9 mouse cellular contexts compared by ENCODE assay signal in genomic region chr7:122158488-122158887, GRCm38 (mm10). TPM values are rescaled to one million over a fixed set of nuclear protein-coding genes. Genes with fewer than 3 reads are reported as not detected.
DNase-seq lines count a peak whose midpoint lies in the region; ATAC-seq and TF ChIP-seq lines count a peak whose summit lies in the region.
"Had no signal": no experiment of that assay in that cellular context is flagged by ENCODE, and none has a peak within 500 bp of the region (broad histone marks: within the 10 kb centered on the region; RNA-seq: fewer than 3 reads in every experiment).

No protein-coding gene starts in this region.

- peak overlapping the region; percentile 97 for H3K4me3 ChIP-seq in cerebellum, adult 2 months (replicated peaks; ENCODE audit: insufficient read depth, low read depth, low read length)
- H3K4me3 ChIP-seq in C2C12 (ENCODE audit: insufficient read depth, poor library complexity, severe bottlenecking) = peak overlapping the region; percentile 89
- H3K4me3 ChIP-seq in liver, embryonic 16.5 days (ENCODE audit: low read depth, low read length) = peak overlapping the region; percentile 96

- H3K9me3 ChIP-seq in liver, embryonic 16.5 days (replicated peaks; ENCODE audit: control insufficient read depth, low read length) = no peaks in the 10 kb centered on the region

- H3K9ac ChIP-seq in liver, embryonic 16.5 days (ENCODE audit: low read depth, low read length) = peak overlapping the region; percentile 82

- no peak for DNase-seq in cerebellum, adult 2 months
- DNase-seq in cerebellum, adult 11-12 months = no peak
- no peak for DNase-seq in right cerebral cortex, postnatal 14 days
- no peak for DNase-seq in adrenal gland, postnatal 14 days
- no peak for DNase-seq in left cerebral cortex, adult 18-20 months (ENCODE audit: low spot score in 2 of 2)

- H3K4me1 ChIP-seq in cerebellum, adult 2 months (ENCODE audit: control insufficient read depth, insufficient read depth, low read length) = no peaks in the 10 kb centered on the region; the same call in 1 of the 2 replicates
- H3K4me1 ChIP-seq in liver, embryonic 16.5 days (ENCODE audit: control insufficient read depth, low read depth, low read length) = peaks cover 22% of the 10 kb centered on the region

- H3K36me3 ChIP-seq in C2C12 (ENCODE audit: control insufficient read depth, insufficient read depth) = peaks cover 25% of the 10 kb centered on the region
- peaks cover 27% of the 10 kb centered on the region for H3K36me3 ChIP-seq in liver, embryonic 16.5 days (ENCODE audit: control insufficient read depth, insufficient read depth)

- peak overlapping the region; percentile 81 for H3ac ChIP-seq in C2C12 (ENCODE audit: control insufficient read depth, insufficient read length, low read depth)

- H3K4me2 ChIP-seq in liver, embryonic 16.5 days (ENCODE audit: low read depth, low read length) = peak overlapping the region; percentile 70

- no peak for TF ChIP-seq CTCF in cerebellum, adult 2 months (IDR thresholded peaks at IDR 0.05; ENCODE audit: borderline replicate concordance, insufficient read depth, low read depth, low read length)
- TF ChIP-seq CTCF in C2C12 (IDR thresholded peaks at IDR 0.05; ENCODE audit: control insufficient read depth, insufficient read depth, insufficient read length) = no peak

- 0 out of 2 replicates have a peak, but pooled peaks have one; percentile 0 for ATAC-seq in granulocyte monocyte progenitor cell, adult 5-6 weeks (replicated peaks; ENCODE audit: poor library complexity, severe bottlenecking)
- no peak for ATAC-seq in liver, embryonic 16.5 days (ENCODE audit: low read depth)

- H3K79me3 ChIP-seq in C2C12 (ENCODE audit: low read depth) = peaks cover 41% of the 10 kb centered on the region

- no peak for TF ChIP-seq POLR2A in cerebellum, adult 2 months (IDR thresholded peaks at IDR 0.05; ENCODE audit: borderline replicate concordance, insufficient read depth, low read length)

- H3K27me3 ChIP-seq in cerebellum, adult 2 months (ENCODE audit: control insufficient read depth, insufficient read depth, low read length) = no peaks in the 10 kb centered on the region
- H3K27me3 ChIP-seq in C2C12 (ENCODE audit: control insufficient read depth, insufficient read depth, insufficient read length) = no peaks in the 10 kb centered on the region
- no peaks in the 10 kb centered on the region for H3K27me3 ChIP-seq in liver, embryonic 16.5 days (ENCODE audit: control insufficient read depth, insufficient read depth, low read depth, low read length)

- peaks cover 57% of the 10 kb centered on the region for H3K79me2 ChIP-seq in C2C12 (ENCODE audit: control insufficient read depth, insufficient read depth)

- H3K27ac ChIP-seq in cerebellum, adult 2 months (ENCODE audit: insufficient read depth, low read length) = no peak overlapping the region
- H3K27ac ChIP-seq in liver, embryonic 16.5 days (ENCODE audit: low read length) = peak overlapping the region; percentile 88

- WGBS in cerebellum, adult 2 months = 2% methylated on average over 13 of the region's 13 CpGs
- 2% methylated on average over 13 of the region's 13 CpGs for WGBS in liver, embryonic 16.5 days (ENCODE audit: insufficient replicate concordance)

TF ChIP-seq in C2C12, 6 proteins besides CTCF, POLR2A, EP300 and RAD21:
- no peak for TF ChIP-seq USF1 (IDR thresholded peaks at IDR 0.05; ENCODE audit: low read depth)
- no peak for TF ChIP-seq FOSL1 (IDR thresholded peaks at IDR 0.05; ENCODE audit: insufficient read depth, low read length, poor library complexity, severe bottlenecking)
- no peak for TF ChIP-seq MYOD1 (IDR thresholded peaks at IDR 0.05; ENCODE audit: control insufficient read depth, insufficient read length, low read depth)
- no peak for TF ChIP-seq MAX (IDR thresholded peaks at IDR 0.05)
- TF ChIP-seq MYOG (IDR thresholded peaks at IDR 0.05; ENCODE audit: control insufficient read depth, extremely low read depth, insufficient read length) = no peak
- no peak for TF ChIP-seq CEBPB (IDR thresholded peaks at IDR 0.05; ENCODE audit: low read depth)
TF ChIP-seq in C2C12: peak in this region for 0.

RNA-seq across cellular contexts. Expression of gene Plk1, which starts 0.8 kb away (rescaled TPM):
- polyA plus RNA-seq in cerebellum, adult 2 months (2012; rRNA removed) = 2.0 and 2.1 TPM in 2 replicates
- polyA plus RNA-seq in C2C12 (2012; fragmentation: generic; extraction: Trizol) = 161 TPM
- total RNA-seq in granulocyte monocyte progenitor cell, adult 5-6 weeks (2014; fragmentation: Nextera tagmentation) = 13.4 and 25.5 TPM in 2 replicates
- total RNA-seq in granulocyte monocyte progenitor cell, adult 5-6 weeks (2017) = 31.7 and 34.6 TPM in 2 replicates
- polyA plus RNA-seq in liver, embryonic 16.5 days (2015; fragmentation: Nextera tagmentation; extraction: Ambion mirVana) = 92.9 and 99.1 TPM in 2 replicates
- total RNA-seq in adrenal gland, postnatal 14 days (2021) = 13.3 and 15.2 TPM in 2 replicates
- total RNA-seq in left cerebral cortex, adult 18-20 months (2021) = 1 to 10 TPM; 1.0 to 1.4 TPM

RNA-seq across cellular contexts. Expression of gene Dctn5, which starts 25.6 kb away (rescaled TPM):
- 110 and 115 TPM in 2 replicates for polyA plus RNA-seq in cerebellum, adult 2 months (2012; rRNA removed)
- 59.1 TPM for polyA plus RNA-seq in C2C12 (2012; fragmentation: generic; extraction: Trizol)
- 62.6 and 69.1 TPM in 2 replicates for total RNA-seq in granulocyte monocyte progenitor cell, adult 5-6 weeks (2014; fragmentation: Nextera tagmentation)
- total RNA-seq in granulocyte monocyte progenitor cell, adult 5-6 weeks (2017) = 72.8 and 79.9 TPM in 2 replicates
- 44.8 and 45.5 TPM in 2 replicates for polyA plus RNA-seq in liver, embryonic 16.5 days (2015; fragmentation: Nextera tagmentation; extraction: Ambion mirVana)
- total RNA-seq in adrenal gland, postnatal 14 days (2021) = 54.0 and 62.1 TPM in 2 replicates
- total RNA-seq in left cerebral cortex, adult 18-20 months (2021) = 10 to 100 TPM; 89.5 to 95.1 TPM

RNA-seq across cellular contexts. Expression of gene Palb2, which starts 25.7 kb away (rescaled TPM):
- polyA plus RNA-seq in cerebellum, adult 2 months (2012; rRNA removed) = 2.2 and 2.6 TPM in 2 replicates
- polyA plus RNA-seq in C2C12 (2012; fragmentation: generic; extraction: Trizol) = 2.8 TPM
- 40.6 and 41.8 TPM in 2 replicates for total RNA-seq in granulocyte monocyte progenitor cell, adult 5-6 weeks (2014; fragmentation: Nextera tagmentation)
- total RNA-seq in granulocyte monocyte progenitor cell, adult 5-6 weeks (2017) = 20.4 and 26.4 TPM in 2 replicates
- polyA plus RNA-seq in liver, embryonic 16.5 days (2015; fragmentation: Nextera tagmentation; extraction: Ambion mirVana) = 10.5 and 11.1 TPM in 2 replicates
- 2.7 and 2.9 TPM in 2 replicates for total RNA-seq in adrenal gland, postnatal 14 days (2021)
- 1 to 10 TPM; 1.1 to 1.7 TPM for total RNA-seq in left cerebral cortex, adult 18-20 months (2021)

RNA-seq across cellular contexts. Expression of gene Ern2, which starts 27.5 kb away (rescaled TPM):
- polyA plus RNA-seq in cerebellum, adult 2 months (2012; rRNA removed) = 0.11 and 0.21 TPM in 2 replicates
- polyA plus RNA-seq in C2C12 (2012; fragmentation: generic; extraction: Trizol) = not detected
- total RNA-seq in granulocyte monocyte progenitor cell, adult 5-6 weeks (2014; fragmentation: Nextera tagmentation) = not detected in 2 replicates
- total RNA-seq in granulocyte monocyte progenitor cell, adult 5-6 weeks (2017) = not detected in 2 replicates
- not detected in 2 replicates for polyA plus RNA-seq in liver, embryonic 16.5 days (2015; fragmentation: Nextera tagmentation; extraction: Ambion mirVana)
- total RNA-seq in adrenal gland, postnatal 14 days (2021) = not detected in 2 replicates
- under 1 TPM; 0.40 to 0.67 TPM for total RNA-seq in left cerebral cortex, adult 18-20 months (2021)
- total RNA-seq: common myeloid progenitor, adult 5-6 weeks had no signal

RNA-seq across cellular contexts. Expression of gene Ndufab1, which starts 56.8 kb away (rescaled TPM):
- 204 and 236 TPM in 2 replicates for polyA plus RNA-seq in cerebellum, adult 2 months (2012; rRNA removed)
- polyA plus RNA-seq in C2C12 (2012; fragmentation: generic; extraction: Trizol) = 813 TPM
- 218 and 319 TPM in 2 replicates for total RNA-seq in granulocyte monocyte progenitor cell, adult 5-6 weeks (2014; fragmentation: Nextera tagmentation)
- 102 and 116 TPM in 2 replicates for total RNA-seq in granulocyte monocyte progenitor cell, adult 5-6 weeks (2017)
- polyA plus RNA-seq in liver, embryonic 16.5 days (2015; fragmentation: Nextera tagmentation; extraction: Ambion mirVana) = 389 and 415 TPM in 2 replicates
- total RNA-seq in adrenal gland, postnatal 14 days (2021) = 908 and 937 TPM in 2 replicates
- 100 to 1,000 TPM; 290 to 310 TPM for total RNA-seq in left cerebral cortex, adult 18-20 months (2021)
